Mouse (Mus musculus) erythroblast, embryonic 14.5 days (primary cell): ENCODE results near the gene Ctss.

ENCODE experiments used
- GATA1 ChIP-seq: IDR thresholded peaks from 2 replicates; pipeline ENCODE4 v1.6.1; 2012; ENCODE audit warnings: low read length, inconsistent platforms, mixed read lengths
- TAL1 ChIP-seq: IDR thresholded peaks from 3 replicates; pipeline ENCODE4 v1.6.1; 2012; ENCODE audit warnings: low read length, inconsistent platforms, mixed read lengths

DNA sequence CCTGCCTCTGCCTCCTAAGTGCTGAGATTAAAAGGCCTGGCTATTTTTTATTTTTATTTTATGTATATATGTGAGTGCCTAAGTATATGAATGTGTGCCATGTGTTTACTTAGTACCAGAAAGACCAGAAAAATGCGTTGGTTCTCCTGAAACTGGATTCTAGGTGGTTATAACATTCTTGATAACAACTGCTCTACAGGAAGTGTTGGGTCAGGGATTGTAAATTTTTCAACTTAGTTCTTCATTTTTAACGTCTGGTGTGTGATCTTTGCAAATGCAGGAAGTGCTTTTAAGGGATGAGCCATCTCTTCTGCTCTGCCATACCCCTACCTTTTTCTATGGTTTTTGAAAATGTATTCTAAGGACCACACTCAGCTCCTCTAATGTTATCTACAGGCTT is 40.2 kb upstream of the Ctss start:
- TF ChIP-seq GATA1, result no peak
- TF ChIP-seq TAL1, result no peak
